Mouse (Mus musculus): ENCODE measurements around the gene 2010111I01Rik. TPM values are rescaled to one million over a fixed set of nuclear protein-coding genes. Genes with fewer than 3 reads are reported as not detected.

2010111I01Rik gene
- total and polyA plus RNA-seq, 3 experiments, result 84.6 to 101 (median 91.0) TPM

- DNase-seq, result no peak
- TF ChIP-seq CTCF (IDR thresholded peaks at IDR 0.05) (no peak), EP300 (IDR thresholded peaks at IDR 0.05; ENCODE audit: insufficient read depth, low read depth, low read length) (no peak), POLR2A (IDR thresholded peaks at IDR 0.05; ENCODE audit: insufficient read depth, low read depth, low read length) (no peak)
- Histone ChIP-seq H3K27ac (peak overlapping the region; percentile 31; the same call in 1 of the 2 replicates), H3K4me3 (no peak overlapping the region), H3K4me1 (ENCODE audit: control insufficient read depth, insufficient read depth, low read length) (peaks cover 6% of the 10 kb centered on the region), H3K36me3 (ENCODE audit: control insufficient read depth, insufficient read depth, low read length) (no peaks in the 10 kb centered on the region), H3K9ac (ENCODE audit: low read depth, low read length) (no peak overlapping the region), H3K27me3 (ENCODE audit: control insufficient read depth, insufficient read depth, low read length) (no peaks in the 10 kb centered on the region), H3K79me2 (replicated peaks; ENCODE audit: control insufficient read depth, insufficient read depth, low read length) (peaks cover under 1% of the 10 kb centered on the region; the same call in 1 of the 2 replicates)
- 59% methylated on average over 4 of the region's 4 CpGs for WGBS
- intact Hi-C loops (cut with DNase I), result no loop called here
Measured at GRCm38 (mm10) chr13:62978784-62979183, 14.1 kb downstream of the 2010111I01Rik start.

GRCm38 (mm10) chr13:62979215-62979614 is 14.5 kb downstream of the 2010111I01Rik start:
- no peaks in the 10 kb centered on the region for H3K27me3 ChIP-seq (ENCODE audit: control insufficient read depth, insufficient read depth, low read length)
- H3K4me3 ChIP-seq, result no peak overlapping the region
- no peak overlapping the region; the same call in 1 of the 2 replicates for H3K27ac ChIP-seq
- no peaks in the 10 kb centered on the region for H3K79me2 ChIP-seq (replicated peaks; ENCODE audit: control insufficient read depth, insufficient read depth, low read length)
- WGBS, result 55% methylated on average over 4 of the region's 4 CpGs
- H3K9ac ChIP-seq (ENCODE audit: low read depth, low read length), result no peak overlapping the region
- H3K36me3 ChIP-seq (ENCODE audit: control insufficient read depth, insufficient read depth, low read length), result no peaks in the 10 kb centered on the region
- intact Hi-C loops (cut with DNase I), result no loop called here
- H3K4me1 ChIP-seq (ENCODE audit: control insufficient read depth, insufficient read depth, low read length), result peaks cover 6% of the 10 kb centered on the region
- DNase-seq, result no peak
- TF ChIP-seq POLR2A (IDR thresholded peaks at IDR 0.05; ENCODE audit: insufficient read depth, low read depth, low read length) (no peak), EP300 (IDR thresholded peaks at IDR 0.05; ENCODE audit: insufficient read depth, low read depth, low read length) (no peak), CTCF (IDR thresholded peaks at IDR 0.05) (no peak)

GRCm38 (mm10) chr13:62980131-62980530 is 15.4 kb downstream of the 2010111I01Rik start:
- peaks cover 6% of the 10 kb centered on the region for H3K4me1 ChIP-seq (ENCODE audit: control insufficient read depth, insufficient read depth, low read length)
- no peak overlapping the region for H3K4me3 ChIP-seq
- no peaks in the 10 kb centered on the region for H3K36me3 ChIP-seq (ENCODE audit: control insufficient read depth, insufficient read depth, low read length)
- H3K79me2 ChIP-seq (replicated peaks; ENCODE audit: control insufficient read depth, insufficient read depth, low read length), result 0 out of 2 replicates have a peak, but pooled peaks cover 2% of the 10 kb centered on the region
- TF ChIP-seq CTCF (IDR thresholded peaks at IDR 0.05), result no peak
- TF ChIP-seq POLR2A (IDR thresholded peaks at IDR 0.05; ENCODE audit: insufficient read depth, low read depth, low read length), result no peak
- H3K9ac ChIP-seq (ENCODE audit: low read depth, low read length), result no peak overlapping the region
- intact Hi-C loops (cut with DNase I), result no loop called here
- DNase-seq, result no peak
- no peak overlapping the region; the same call in 1 of the 2 replicates for H3K27ac ChIP-seq
- 79% methylated on average over 2 of the region's 2 CpGs for WGBS
- H3K27me3 ChIP-seq (ENCODE audit: control insufficient read depth, insufficient read depth, low read length), result no peaks in the 10 kb centered on the region

GRCm38 (mm10) chr13:62984485-62984884 is 19.8 kb downstream of the 2010111I01Rik start:
- Histone ChIP-seq H3K79me2 (replicated peaks; ENCODE audit: control insufficient read depth, insufficient read depth, low read length) (0 out of 2 replicates have a peak, but pooled peaks cover 2% of the 10 kb centered on the region), H3K27me3 (ENCODE audit: control insufficient read depth, insufficient read depth, low read length) (no peaks in the 10 kb centered on the region), H3K4me3 (no peak overlapping the region), H3K27ac (no peak overlapping the region), H3K4me1 (ENCODE audit: control insufficient read depth, insufficient read depth, low read length) (no peaks in the 10 kb centered on the region), H3K9ac (ENCODE audit: low read depth, low read length) (no peak overlapping the region), H3K36me3 (ENCODE audit: control insufficient read depth, insufficient read depth, low read length) (no peaks in the 10 kb centered on the region)
- intact Hi-C loops (cut with DNase I), result no loop called here
- TF ChIP-seq EP300 (IDR thresholded peaks at IDR 0.05; ENCODE audit: insufficient read depth, low read depth, low read length), result no peak
- TF ChIP-seq POLR2A (IDR thresholded peaks at IDR 0.05; ENCODE audit: insufficient read depth, low read depth, low read length), result no peak
- no peak for TF ChIP-seq CTCF (IDR thresholded peaks at IDR 0.05)
- DNase-seq, result no peak
- WGBS, result 64% methylated on average over 3 of the region's 3 CpGs

- no peaks in the 10 kb centered on the region for H3K79me2 ChIP-seq (replicated peaks; ENCODE audit: control insufficient read depth, insufficient read depth, low read length)
- H3K4me1 ChIP-seq (ENCODE audit: control insufficient read depth, insufficient read depth, low read length), result no peaks in the 10 kb centered on the region; the same call in 1 of the 2 replicates
- TF ChIP-seq POLR2A (IDR thresholded peaks at IDR 0.05; ENCODE audit: insufficient read depth, low read depth, low read length) (no peak), CTCF (IDR thresholded peaks at IDR 0.05) (no peak), EP300 (IDR thresholded peaks at IDR 0.05; ENCODE audit: insufficient read depth, low read depth, low read length) (no peak)
- H3K27me3 ChIP-seq (ENCODE audit: control insufficient read depth, insufficient read depth, low read length), result no peaks in the 10 kb centered on the region
- H3K9ac ChIP-seq (ENCODE audit: low read depth, low read length), result no peak overlapping the region
- H3K4me3 ChIP-seq, result no peak overlapping the region
- H3K27ac ChIP-seq, result no peak overlapping the region
- H3K36me3 ChIP-seq (ENCODE audit: control insufficient read depth, insufficient read depth, low read length), result no peaks in the 10 kb centered on the region
- intact Hi-C loops (cut with DNase I), result no loop called here
- DNase-seq, result no peak
- 75% methylated on average over 3 of the region's 3 CpGs for WGBS
Measured at GRCm38 (mm10) chr13:62989891-62990490, 25.3 kb downstream of the 2010111I01Rik start.

Data from heart, adult 2 months (tissue).